11 mouse cellular contexts compared by ENCODE assay signal in the genomic region with DNA sequence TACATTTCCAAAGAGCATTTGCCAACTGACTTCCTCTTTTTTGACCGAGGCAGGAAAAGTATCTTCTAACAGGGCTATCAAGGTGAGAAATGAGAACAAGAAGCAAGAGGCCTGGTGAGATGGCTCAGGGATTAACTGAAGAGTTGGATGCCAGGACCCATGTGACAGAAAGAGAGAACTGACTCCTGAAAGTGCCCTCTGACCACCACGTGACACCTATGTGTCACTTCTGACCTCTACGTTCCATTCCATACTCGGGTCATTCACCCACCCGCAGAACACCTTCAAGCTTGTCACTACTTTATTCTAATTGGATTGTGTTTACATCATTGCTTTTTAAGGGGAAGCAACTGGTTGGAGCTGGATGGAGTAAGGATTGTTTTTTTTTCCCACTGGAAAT. TPM values are rescaled to one million over a fixed set of nuclear protein-coding genes. Genes with fewer than 3 reads are reported as not detected.
DNase-seq lines count a peak whose midpoint lies in the region; ATAC-seq and TF ChIP-seq lines count a peak whose summit lies in the region.
"Had no signal": no experiment of that assay in that cellular context is flagged by ENCODE, and none has a peak within 500 bp of the region (broad histone marks: within the 10 kb centered on the region; RNA-seq: fewer than 3 reads in every experiment).

No protein-coding gene starts in this region.

- H3K27me3 ChIP-seq in liver, adult 2 months (ENCODE audit: control insufficient read depth, insufficient read depth, low read length) = no peaks in the 10 kb centered on the region
- H3K27me3 ChIP-seq in kidney, postnatal 0 days (ENCODE audit: insufficient read depth, low read length) = no peaks in the 10 kb centered on the region
- H3K27me3 ChIP-seq: limb, embryonic 15.5 days; midbrain, embryonic 15.5 days; neural tube, embryonic 12.5 days; Patski had no signal

- no peaks in the 10 kb centered on the region for H3K36me3 ChIP-seq in liver, adult 2 months (ENCODE audit: control insufficient read depth, insufficient read depth, low read length)
- H3K36me3 ChIP-seq in kidney, postnatal 0 days (ENCODE audit: insufficient read depth, low read length) = no peaks in the 10 kb centered on the region
- H3K36me3 ChIP-seq: limb, embryonic 15.5 days; midbrain, embryonic 15.5 days; neural tube, embryonic 12.5 days had no signal

- no peak for TF ChIP-seq CTCF in liver, adult 2 months (IDR thresholded peaks at IDR 0.05; ENCODE audit: low read depth, low read length)
- TF ChIP-seq CTCF in kidney, postnatal 0 days (IDR thresholded peaks at IDR 0.05; ENCODE audit: low read depth) = no peak

- no peaks in the 10 kb centered on the region for H3K9me3 ChIP-seq in kidney, postnatal 0 days (replicated peaks; ENCODE audit: low read length)
- H3K9me3 ChIP-seq: limb, embryonic 15.5 days; midbrain, embryonic 15.5 days; neural tube, embryonic 12.5 days had no signal

- H3K79me2 ChIP-seq in liver, adult 2 months (ENCODE audit: control insufficient read depth, insufficient read depth, low read length) = no peaks in the 10 kb centered on the region

- H3K27ac ChIP-seq in liver, adult 2 months (replicated peaks; ENCODE audit: insufficient read depth, low read depth, low read length) = peak overlapping the region; percentile 29; the same call in 1 of the 2 replicates
- no peak overlapping the region for H3K27ac ChIP-seq in kidney, postnatal 0 days
- H3K27ac ChIP-seq: midbrain, embryonic 15.5 days; neural tube, embryonic 12.5 days had no signal

- WGBS in liver, adult 2 months = 5% methylated on average over 5 of the region's 5 CpGs
- 37% methylated on average over 5 of the region's 5 CpGs for WGBS in kidney, postnatal 0 days

- ATAC-seq in granulocyte monocyte progenitor cell, adult 5-6 weeks (replicated peaks; ENCODE audit: poor library complexity, severe bottlenecking) = peak; percentile 43
- ATAC-seq in kidney, postnatal 0 days (replicated peaks; ENCODE audit: low FRiP score, low read depth) = peak; percentile 38

- no peak overlapping the region for H3K4me3 ChIP-seq in liver, adult 2 months (ENCODE audit: insufficient read depth, low read depth, low read length)
- no peak overlapping the region for H3K4me3 ChIP-seq in kidney, postnatal 0 days (replicated peaks; ENCODE audit: low read depth, low read length)
- H3K4me3 ChIP-seq: limb, embryonic 15.5 days; midbrain, embryonic 15.5 days; neural tube, embryonic 12.5 days had no signal

- peak; percentile 94 for DNase-seq in liver, adult 2 months (ENCODE audit: extremely low read depth, low read depth, low spot score)
- DNase-seq in liver = no peak
- peak; percentile 20 for DNase-seq in ES-CJ7 (ENCODE audit: low read depth, low spot score)
- DNase-seq in kidney, postnatal 0 days (ENCODE audit: low spot score) = no peak
- no peak for DNase-seq in left cerebral cortex, adult 11 months (ENCODE audit: low spot score)
- no peak for DNase-seq in gastrocnemius, postnatal 4 days (ENCODE audit: low spot score in 2 of 2)

- TF ChIP-seq POLR2A in liver, adult 2 months (IDR thresholded peaks at IDR 0.05; ENCODE audit: extremely low read depth, insufficient read depth, low read length) = no peak

- no peak overlapping the region for H3K4me2 ChIP-seq in kidney, postnatal 0 days (ENCODE audit: low read length)
- H3K4me2 ChIP-seq: limb, embryonic 15.5 days; midbrain, embryonic 15.5 days; neural tube, embryonic 12.5 days had no signal

- H3K4me1 ChIP-seq in liver, adult 2 months (ENCODE audit: control insufficient read depth, insufficient read depth, low read length) = peaks cover 9% of the 10 kb centered on the region; the same call in 1 of the 2 replicates
- 0 out of 2 replicates have a peak, but pooled peaks cover 9% of the 10 kb centered on the region for H3K4me1 ChIP-seq in kidney, postnatal 0 days (replicated peaks; ENCODE audit: insufficient read depth, low read length)
- H3K4me1 ChIP-seq: neural tube, embryonic 12.5 days had no signal

- no peak overlapping the region for H3K9ac ChIP-seq in liver, adult 2 months (ENCODE audit: low read depth, low read length)
- H3K9ac ChIP-seq in kidney, postnatal 0 days (ENCODE audit: low read depth, low read length) = no peak overlapping the region
- H3K9ac ChIP-seq: limb, embryonic 15.5 days; midbrain, embryonic 15.5 days; neural tube, embryonic 12.5 days had no signal

RNA-seq across cellular contexts. Expression of gene Mrpl19, which starts 20.8 kb away (rescaled TPM):
- 3.6 and 3.7 TPM in 2 replicates for total RNA-seq in liver, adult 2 months (2014; rRNA removed)
- 2.4 and 2.8 TPM in 2 replicates for polyA plus RNA-seq in liver, adult 2 months (2012; rRNA removed)
- total RNA-seq in granulocyte monocyte progenitor cell, adult 5-6 weeks (2014; fragmentation: Nextera tagmentation) = 24.3 and 41.5 TPM in 2 replicates
- 33.2 and 70.3 TPM in 2 replicates for total RNA-seq in granulocyte monocyte progenitor cell, adult 5-6 weeks (2017)
- 30.7 and 36.1 TPM in 2 replicates for polyA plus RNA-seq in kidney, postnatal 0 days (2015; fragmentation: Nextera tagmentation; extraction: Ambion mirVana)
- total RNA-seq in gastrocnemius, postnatal 4 days (2021) = 10 to 100 TPM; 29.8 to 32.5 TPM

RNA-seq across cellular contexts. Expression of gene Eva1a, which starts 54.2 kb away (rescaled TPM):
- 97.7 and 104 TPM in 2 replicates for total RNA-seq in liver, adult 2 months (2014; rRNA removed)
- polyA plus RNA-seq in liver, adult 2 months (2012; rRNA removed) = 75.4 and 87.4 TPM in 2 replicates
- total RNA-seq in granulocyte monocyte progenitor cell, adult 5-6 weeks (2014; fragmentation: Nextera tagmentation) = not detected in 2 replicates
- not detected in 2 replicates for total RNA-seq in granulocyte monocyte progenitor cell, adult 5-6 weeks (2017)
- 60.8 and 62.5 TPM in 2 replicates for polyA plus RNA-seq in kidney, postnatal 0 days (2015; fragmentation: Nextera tagmentation; extraction: Ambion mirVana)
- 1 to 10 TPM; 2.9 to 3.3 TPM for total RNA-seq in gastrocnemius, postnatal 4 days (2021)

Comparison
In these comparisons a context has a peak if more than half of its experiments do, and no peak if none do; other contexts are left out.
1. DNase-seq: peak in liver, adult 2 months (single experiment) and ES-CJ7 (single experiment); none in liver (single experiment), kidney, postnatal 0 days (single experiment), left cerebral cortex, adult 11 months (single experiment) and gastrocnemius, postnatal 4 days (0 of 2).
2. RNA of gene Eva1a, which starts 54.2 kb away (total RNA-seq): 97.7 to 104 TPM in liver, adult 2 months; 2.9 to 3.3 TPM in gastrocnemius, postnatal 4 days and not detected in granulocyte monocyte progenitor cell, adult 5-6 weeks; every median in the first group is over 10 times any median in the second.